Mouse (Mus musculus) neural tube, embryonic 12.5 days (tissue): ENCODE results near the gene Tmem222. TPM values are rescaled to one million over a fixed set of nuclear protein-coding genes. Genes with fewer than 3 reads are reported as not detected.

Experiments
- ATAC-seq: fragments of 200-750 bp; cut with Nextera tagmentation; 2 replicates; pipeline ENCODE4 v1.8.0; 2017; ENCODE audit warnings: low read depth, mild to moderate bottlenecking, moderate TSS enrichment, moderate library complexity; ENCODE audit not compliant: low FRiP score
- H3K27ac ChIP-seq: fragments of 300-500 bp; sonication (generic); 2 replicates; pipeline ENCODE4 v1.5.1; 2016
- H3K27me3 ChIP-seq: fragments of 300-500 bp; sonication (generic); replicated peaks from 2 replicates; pipeline ENCODE4 v1.6.1; 2016; ENCODE audit warnings: mild to moderate bottlenecking
- H3K36me3 ChIP-seq: fragments of 300-500 bp; sonication (generic); 2 replicates; pipeline ENCODE4 v1.6.1; 2016; ENCODE audit warnings: mild to moderate bottlenecking
- H3K4me1 ChIP-seq: fragments of 300-500 bp; sonication (generic); 2 replicates; pipeline ENCODE4 v1.6.1; 2016
- H3K4me2 ChIP-seq: fragments of 300-500 bp; sonication (generic); replicated peaks from 2 replicates; pipeline ENCODE4 v1.6.1; 2016; ENCODE audit warnings: mild to moderate bottlenecking
- H3K4me3 ChIP-seq: fragments of 300-500 bp; sonication (generic); 2 replicates; pipeline ENCODE4 v1.5.1; 2016
- H3K9ac ChIP-seq: fragments of 300-500 bp; sonication (generic); 2 replicates; pipeline ENCODE4 v1.6.1; 2016; ENCODE audit warnings: mild to moderate bottlenecking
- H3K9me3 ChIP-seq: fragments of 300-500 bp; sonication (generic); 2 replicates; pipeline ENCODE4 v1.6.1; 2016; ENCODE audit warnings: mild to moderate bottlenecking
- WGBS: fragments of 180-500 bp; shearing (Covaris S2); methylation state at CpG from one replicate; pipeline ENCODE4 v1.1.7; 2016; 5-methylcytosine and 5-hydroxymethylcytosine counted together
- polyA plus RNA-seq: library from polyadenylated mRNA; unstranded; fragments of >200 nt; fragmentation: Nextera tagmentation; extraction: Ambion mirVana; gene quantifications from 2 replicates; pipeline ENCODE4 v1.2.1, GENCODE M21; 2016

Tmem222 gene
- polyA plus RNA-seq, 1 experiment from 2014 or later, result 82.0 TPM

- no peak within 1 kb of the TSS for H3K27ac ChIP-seq
- no peaks in the 10 kb centered on the region for H3K4me1 ChIP-seq
- peaks cover 1% of the 10 kb centered on the region; the same call in 1 of the 2 replicates for H3K27me3 ChIP-seq
- no peak for ATAC-seq
- H3K36me3 ChIP-seq, result peaks cover 44% of the 10 kb centered on the region
- H3K9me3 ChIP-seq, result peaks cover 12% of the 10 kb centered on the region; the same call in 1 of the 2 replicates
- H3K4me3 ChIP-seq, result no peak within 1 kb of the TSS
- H3K4me2 ChIP-seq, result no peak within 1 kb of the TSS
- WGBS, result 44% methylated on average over 7 of the region's 7 CpGs
- H3K9ac ChIP-seq, result no peak within 1 kb of the TSS
Observed at GRCm38 (mm10) chr4:133262882-133263281, 14.7 kb downstream of the Tmem222 start, which contains the start of gene Sytl1. Sytl1 (minus strand) TSS chr4:133263113.

GRCm38 (mm10) chr4:133262375-133262765 is 15.2 kb downstream of the Tmem222 start:
- Histone ChIP-seq H3K36me3 (peaks cover 39% of the 10 kb centered on the region), H3K4me3 (no peak overlapping the region), H3K4me1 (no peaks in the 10 kb centered on the region), H3K27ac (no peak overlapping the region), H3K4me2 (no peak overlapping the region), H3K9me3 (peaks cover 12% of the 10 kb centered on the region; the same call in 1 of the 2 replicates), H3K27me3 (peaks cover 6% of the 10 kb centered on the region), H3K9ac (no peak overlapping the region)
- WGBS, result 66% methylated on average over 7 of the region's 7 CpGs
- no peak for ATAC-seq

- no peak overlapping the region for H3K27ac ChIP-seq
- peaks cover 12% of the 10 kb centered on the region for H3K27me3 ChIP-seq
- WGBS, result 46% methylated on average over 10 of the region's 10 CpGs
- no peak overlapping the region for H3K4me3 ChIP-seq
- no peaks in the 10 kb centered on the region for H3K4me1 ChIP-seq
- no peak for ATAC-seq
- H3K9me3 ChIP-seq, result peaks cover 12% of the 10 kb centered on the region; the same call in 1 of the 2 replicates
- H3K36me3 ChIP-seq, result peaks cover 33% of the 10 kb centered on the region
- H3K4me2 ChIP-seq, result no peak overlapping the region
- no peak overlapping the region for H3K9ac ChIP-seq
Observed at GRCm38 (mm10) chr4:133261641-133262374, 15.8 kb downstream of the Tmem222 start.

GRCm38 (mm10) chr4:133257798-133258408 is 19.7 kb downstream of the Tmem222 start:
- no peaks in the 10 kb centered on the region for H3K36me3 ChIP-seq
- H3K27ac ChIP-seq, result no peak overlapping the region
- H3K9ac ChIP-seq, result no peak overlapping the region
- no peak overlapping the region for H3K4me3 ChIP-seq
- no peak overlapping the region for H3K4me2 ChIP-seq
- H3K27me3 ChIP-seq, result peaks cover 30% of the 10 kb centered on the region
- WGBS, result 77% methylated on average over 12 of the region's 12 CpGs
- H3K9me3 ChIP-seq, result no peaks in the 10 kb centered on the region
- no peaks in the 10 kb centered on the region for H3K4me1 ChIP-seq
- no peak for ATAC-seq

GRCm38 (mm10) chr4:133257230-133257629 is 20.4 kb downstream of the Tmem222 start:
- no peaks in the 10 kb centered on the region for H3K9me3 ChIP-seq
- H3K4me1 ChIP-seq, result no peaks in the 10 kb centered on the region
- no peak overlapping the region for H3K9ac ChIP-seq
- no peaks in the 10 kb centered on the region for H3K36me3 ChIP-seq
- WGBS, result 29% methylated on average over 12 of the region's 12 CpGs
- H3K4me2 ChIP-seq, result no peak overlapping the region
- H3K4me3 ChIP-seq, result no peak overlapping the region
- peaks cover 37% of the 10 kb centered on the region for H3K27me3 ChIP-seq
- ATAC-seq, result no peak
- H3K27ac ChIP-seq, result no peak overlapping the region

- H3K27ac ChIP-seq, result no peak overlapping the region
- no peaks in the 10 kb centered on the region for H3K4me1 ChIP-seq
- ATAC-seq, result no peak
- H3K9me3 ChIP-seq, result no peaks in the 10 kb centered on the region
- H3K4me2 ChIP-seq, result no peak overlapping the region
- no peak overlapping the region for H3K4me3 ChIP-seq
- H3K27me3 ChIP-seq, result peaks cover 41% of the 10 kb centered on the region
- no peak overlapping the region for H3K9ac ChIP-seq
- WGBS, result 16% methylated on average over 24 of the region's 24 CpGs
- no peaks in the 10 kb centered on the region for H3K36me3 ChIP-seq
Observed at GRCm38 (mm10) chr4:133256820-133257219, 20.8 kb downstream of the Tmem222 start.

- H3K4me3 ChIP-seq, result no peak overlapping the region
- WGBS, result 73% methylated on average over 6 of the region's 6 CpGs
Observed at GRCm38 (mm10) chr4:133255392-133255791, 22.2 kb downstream of the Tmem222 start.

GRCm38 (mm10) chr4:133253412-133253811 is 24.2 kb downstream of the Tmem222 start:
- peaks cover 72% of the 10 kb centered on the region for H3K27me3 ChIP-seq
- H3K4me2 ChIP-seq, result no peak overlapping the region
- H3K36me3 ChIP-seq, result no peaks in the 10 kb centered on the region
- no peak overlapping the region for H3K9ac ChIP-seq
- H3K4me3 ChIP-seq, result no peak overlapping the region
- H3K27ac ChIP-seq, result no peak overlapping the region
- no peak for ATAC-seq
- H3K9me3 ChIP-seq, result no peaks in the 10 kb centered on the region
- 49% methylated on average over 12 of the region's 12 CpGs for WGBS
- peaks cover 13% of the 10 kb centered on the region for H3K4me1 ChIP-seq

More at GRCm38 (mm10) chr4:133255392-133255791, 22.2 kb downstream of the Tmem222 start:
- no peak for ATAC-seq
- Histone ChIP-seq H3K36me3 (no peaks in the 10 kb centered on the region), H3K27me3 (peaks cover 55% of the 10 kb centered on the region), H3K4me1 (peaks cover 12% of the 10 kb centered on the region), H3K9me3 (no peaks in the 10 kb centered on the region), H3K9ac (no peak overlapping the region), H3K27ac (no peak overlapping the region), H3K4me2 (no peak overlapping the region)

- Histone ChIP-seq H3K36me3 (no peaks in the 10 kb centered on the region), H3K9me3 (no peaks in the 10 kb centered on the region), H3K9ac (no peak overlapping the region), H3K4me1 (peaks cover 13% of the 10 kb centered on the region), H3K27me3 (peaks cover 75% of the 10 kb centered on the region), H3K27ac (no peak overlapping the region), H3K4me2 (no peak overlapping the region), H3K4me3 (no peak overlapping the region)
- ATAC-seq, result no peak
- 43% methylated on average over 4 of the region's 4 CpGs for WGBS
Observed at GRCm38 (mm10) chr4:133252089-133252488, 25.5 kb downstream of the Tmem222 start.

GRCm38 (mm10) chr4:133251214-133251613 is 26.4 kb downstream of the Tmem222 start:
- no peaks in the 10 kb centered on the region for H3K9me3 ChIP-seq
- H3K9ac ChIP-seq, result peak overlapping the region; percentile 44; the same call in 1 of the 2 replicates
- H3K4me2 ChIP-seq, result peak overlapping the region; percentile 64
- peak overlapping the region; percentile 29 for H3K4me3 ChIP-seq
- H3K27me3 ChIP-seq, result peaks cover 75% of the 10 kb centered on the region
- WGBS, result 4% methylated on average over 31 of the region's 31 CpGs
- H3K27ac ChIP-seq, result no peak overlapping the region
- ATAC-seq, result no peak
- H3K4me1 ChIP-seq, result peaks cover 13% of the 10 kb centered on the region
- no peaks in the 10 kb centered on the region for H3K36me3 ChIP-seq

GRCm38 (mm10) chr4:133250609-133251008 is 27.0 kb downstream of the Tmem222 start:
- Histone ChIP-seq H3K9ac (peak overlapping the region; percentile 40; the same call in 1 of the 2 replicates), H3K27ac (no peak overlapping the region), H3K27me3 (peaks cover 71% of the 10 kb centered on the region), H3K36me3 (no peaks in the 10 kb centered on the region), H3K4me3 (peak overlapping the region; percentile 29), H3K4me2 (peak overlapping the region; percentile 64), H3K9me3 (no peaks in the 10 kb centered on the region), H3K4me1 (peaks cover 13% of the 10 kb centered on the region)
- WGBS, result 2% methylated on average over 22 of the region's 22 CpGs
- no peak for ATAC-seq

- Histone ChIP-seq H3K36me3 (no peaks in the 10 kb centered on the region), H3K27me3 (peaks cover 76% of the 10 kb centered on the region), H3K4me1 (peaks cover 13% of the 10 kb centered on the region), H3K9ac (no peak overlapping the region), H3K27ac (no peak overlapping the region), H3K4me3 (no peak overlapping the region), H3K4me2 (no peak overlapping the region), H3K9me3 (no peaks in the 10 kb centered on the region)
- 81% methylated on average over 13 of the region's 13 CpGs for WGBS
- ATAC-seq, result no peak
Observed at GRCm38 (mm10) chr4:133247806-133248449, 29.7 kb downstream of the Tmem222 start.
